Mouse (Mus musculus): Measurements from ENCODE around the gene Serpina1e. TPM values are rescaled to one million over a fixed set of nuclear protein-coding genes. Genes with fewer than 3 reads are reported as not detected.

Serpina1e gene
- polyA plus RNA-seq, 1 experiment from 2014 or later: 1.4 TPM

Other genes starting within 250 kb of the Serpina1e start
- 0.40 and 3.6 TPM in 2 replicates for gene Serpina1d, start 185.4 kb downstream of the Serpina1e start, polyA plus RNA-seq (2015; fragmentation: Nextera tagmentation; extraction: Ambion mirVana)
- gene Serpina1b, start 128.6 kb downstream of the Serpina1e start, polyA plus RNA-seq (2015; fragmentation: Nextera tagmentation; extraction: Ambion mirVana): 4.2 and 17.3 TPM in 2 replicates
- 3.0 and 11.2 TPM in 2 replicates for gene Serpina1a, start 95.4 kb downstream of the Serpina1e start, polyA plus RNA-seq (2015; fragmentation: Nextera tagmentation; extraction: Ambion mirVana)
- gene Serpina1c, start 54.1 kb downstream of the Serpina1e start, polyA plus RNA-seq (2015; fragmentation: Nextera tagmentation; extraction: Ambion mirVana): 1.5 and 3.6 TPM in 2 replicates
- gene Serpina11, start 31.0 kb upstream of the Serpina1e start, polyA plus RNA-seq (2015; fragmentation: Nextera tagmentation; extraction: Ambion mirVana): 0.17 TPM in 1 of 2 replicates, not detected in the other
- gene Serpina9, start 54.8 kb upstream of the Serpina1e start, polyA plus RNA-seq (2015; fragmentation: Nextera tagmentation; extraction: Ambion mirVana): 0.55 and 0.72 TPM in 2 replicates
- 0.04 TPM in 1 of 2 replicates, not detected in the other for gene Serpina12, start 85.5 kb upstream of the Serpina1e start, polyA plus RNA-seq (2015; fragmentation: Nextera tagmentation; extraction: Ambion mirVana)
- not detected in 2 replicates for gene Serpina5, start 142.1 kb upstream of the Serpina1e start, polyA plus RNA-seq (2015; fragmentation: Nextera tagmentation; extraction: Ambion mirVana)
- gene Serpina3a, start 153.7 kb upstream of the Serpina1e start, polyA plus RNA-seq (2015; fragmentation: Nextera tagmentation; extraction: Ambion mirVana): not detected in 2 replicates
- 0.11 and 0.16 TPM in 2 replicates for gene Serpina3b, start 169.0 kb upstream of the Serpina1e start, polyA plus RNA-seq (2015; fragmentation: Nextera tagmentation; extraction: Ambion mirVana)
- gene Serpina3c, start 194.9 kb upstream of the Serpina1e start, polyA plus RNA-seq (2015; fragmentation: Nextera tagmentation; extraction: Ambion mirVana): 0.13 TPM in 1 of 2 replicates, not detected in the other

Measured in heart, embryonic 13.5 days (tissue).